Mouse (Mus musculus) MEL (cell line): ENCODE results near the gene Kynu. TPM values are rescaled to one million over a fixed set of nuclear protein-coding genes. Genes with fewer than 3 reads are reported as not detected.

ENCODE experiments used
- DNase-seq: peaks from one replicate; pipeline ENCODE4 v3.0.0; 2011; ENCODE audit warnings: low read depth, low spot score
- H3K27ac ChIP-seq: 2 replicates; pipeline ENCODE4 v1.5.1; 2012; ENCODE audit warnings: low read depth, mild to moderate bottlenecking, control low read depth, low read length, moderate library complexity; ENCODE audit not compliant: control insufficient read depth
- H3K27me3 ChIP-seq, 2 experiments: fragments of 150-350 bp in 1 of 2; sonication (generic) in 1 of 2; 2 replicates each; pipeline ENCODE4 v1.6.1; 2012; ENCODE audit warnings: low read length in 2 of 2, mild to moderate bottlenecking in 2 of 2, improper control_type of control experiment in 1 of 2, moderate library complexity in 1 of 2; ENCODE audit not compliant: insufficient read depth in 2 of 2, control insufficient read depth in 1 of 2
- H3K36me3 ChIP-seq, 2 experiments: 2 replicates each; pipeline ENCODE4 v1.6.1; 2012 to 2014; ENCODE audit warnings: low read length in 2 of 2, improper control_type of control experiment in 1 of 2, inconsistent platforms in 1 of 2, mild to moderate bottlenecking in 1 of 2; ENCODE audit not compliant: insufficient read depth in 2 of 2, control insufficient read depth in 1 of 2
- H3K4me1 ChIP-seq, 2 experiments: fragments of 150-350 bp in 1 of 2; sonication (generic) in 1 of 2; 2 replicates each; pipeline ENCODE4 v1.6.1; 2012; ENCODE audit warnings: low read length in 2 of 2, improper control_type of control experiment in 1 of 2, mild to moderate bottlenecking in 1 of 2; ENCODE audit not compliant: insufficient read depth in 2 of 2, control insufficient read depth in 1 of 2
- H3K4me3 ChIP-seq, 2 experiments: fragments of 150-350 bp in 1 of 2; sonication (generic) in 1 of 2; 2 replicates each; pipeline ENCODE4 v1.5.1; 2012; ENCODE audit warnings: low read depth in 2 of 2, low read length in 2 of 2, mild to moderate bottlenecking in 2 of 2, moderate library complexity in 2 of 2, control low read depth in 1 of 2, improper control_type of control experiment in 1 of 2; ENCODE audit not compliant: control insufficient read depth in 1 of 2, insufficient read depth in 1 of 2
- H3K79me2 ChIP-seq: 2 replicates; pipeline ENCODE4 v1.6.1; 2012; ENCODE audit warnings: mild to moderate bottlenecking, low read length, moderate library complexity; ENCODE audit not compliant: control insufficient read depth, poor library complexity, insufficient read depth
- H3K9ac ChIP-seq: 2 replicates; pipeline ENCODE4 v1.6.1; 2012; ENCODE audit warnings: low read depth, mild to moderate bottlenecking, control low read depth, low read length, moderate library complexity; ENCODE audit not compliant: control insufficient read depth, poor library complexity, severe bottlenecking
- H3K9me3 ChIP-seq: fragments of 150-350 bp; sonication (generic); replicated peaks from 2 replicates; pipeline ENCODE4 v1.6.1; 2012; ENCODE audit warnings: mild to moderate bottlenecking, low read length, improper control_type of control experiment, moderate library complexity; ENCODE audit not compliant: insufficient read depth
- CHD1 ChIP-seq: IDR thresholded peaks from 2 replicates; pipeline ENCODE4 v1.6.1; 2012; ENCODE audit warnings: low read depth, mild to moderate bottlenecking, inconsistent platforms, low read length, improper control_type of control experiment
- CTCF ChIP-seq, 3 experiments: IDR thresholded peaks in 2 of 3; conservative IDR thresholded peaks in 1 of 3; 2 replicates each; pipeline ENCODE4 v1.5.1; 2011 to 2012; ENCODE audit warnings: low read length in 3 of 3, low read depth in 2 of 3, mild to moderate bottlenecking in 2 of 3, improper control_type of control experiment in 1 of 3, inconsistent platforms in 1 of 3, mixed read lengths in 1 of 3, moderate library complexity in 1 of 3; ENCODE audit not compliant: control insufficient read depth in 1 of 3, insufficient read depth in 1 of 3, poor library complexity in 1 of 3, severe bottlenecking in 1 of 3
- E2F4 ChIP-seq: IDR thresholded peaks from 2 replicates; pipeline ENCODE4 v1.6.1; 2011; ENCODE audit warnings: low read depth, low read length, improper control_type of control experiment, borderline replicate concordance
- ELF1 ChIP-seq: IDR thresholded peaks from 2 replicates; pipeline ENCODE4 v1.6.1; 2014; ENCODE audit warnings: low read depth, mild to moderate bottlenecking, inconsistent platforms, low read length, improper control_type of control experiment, moderate library complexity
- GATA1 ChIP-seq: IDR thresholded peaks from 2 replicates; pipeline ENCODE4 v1.6.1; 2011; ENCODE audit warnings: low read depth, low read length, improper control_type of control experiment
- HCFC1 ChIP-seq: IDR thresholded peaks from 2 replicates; pipeline ENCODE4 v1.6.1; 2012; ENCODE audit warnings: low read depth, mild to moderate bottlenecking, inconsistent platforms, low read length, improper control_type of control experiment, moderate library complexity
- JUND ChIP-seq: IDR thresholded peaks from 2 replicates; pipeline ENCODE4 v1.6.1; 2011; ENCODE audit warnings: low read depth, mild to moderate bottlenecking, improper control_type of control experiment, low read length
- MAZ ChIP-seq: IDR thresholded peaks from 2 replicates; pipeline ENCODE4 v1.6.1; 2012; ENCODE audit warnings: low read depth, mild to moderate bottlenecking, inconsistent platforms, low read length, improper control_type of control experiment
- MEF2A ChIP-seq: IDR thresholded peaks from 2 replicates; pipeline ENCODE4 v1.6.1; 2014; ENCODE audit warnings: low read depth, mild to moderate bottlenecking, inconsistent platforms, low read length, improper control_type of control experiment; ENCODE audit not compliant: poor library complexity, insufficient replicate concordance, severe bottlenecking; ENCODE audit errors: extremely low read depth
- MYB ChIP-seq: IDR thresholded peaks from 2 replicates; pipeline ENCODE4 v1.6.1; 2011; ENCODE audit warnings: mild to moderate bottlenecking, low read depth, low read length, improper control_type of control experiment
- NELFE ChIP-seq: IDR thresholded peaks from 2 replicates; pipeline ENCODE4 v1.6.1; 2011; ENCODE audit warnings: low read depth, low read length, improper control_type of control experiment
- NRF1 ChIP-seq: IDR thresholded peaks from 2 replicates; pipeline ENCODE4 v1.6.1; 2014; ENCODE audit warnings: low read depth, mild to moderate bottlenecking, inconsistent platforms, low read length, improper control_type of control experiment, moderate library complexity; ENCODE audit not compliant: poor library complexity, insufficient read depth, severe bottlenecking
- POLR2AphosphoS2 ChIP-seq: IDR thresholded peaks from 2 replicates; pipeline ENCODE4 v1.6.1; 2011; ENCODE audit warnings: low read length, improper control_type of control experiment
- RAD21 ChIP-seq: IDR thresholded peaks from 2 replicates; pipeline ENCODE4 v1.6.1; 2011; ENCODE audit warnings: mild to moderate bottlenecking, low read depth, low read length, improper control_type of control experiment
- SIN3A ChIP-seq: IDR thresholded peaks from 2 replicates; pipeline ENCODE4 v1.6.1; 2012; ENCODE audit warnings: low read length, improper control_type of control experiment, inconsistent platforms
- TAL1 ChIP-seq: IDR thresholded peaks from 2 replicates; pipeline ENCODE4 v1.6.1; 2012; ENCODE audit warnings: mild to moderate bottlenecking, inconsistent platforms, low read length, moderate library complexity, mixed read lengths
- USF2 ChIP-seq, 2 experiments: IDR thresholded peaks; 2 replicates each; pipeline ENCODE4 v1.6.1; 2011 to 2012; ENCODE audit warnings: improper control_type of control experiment in 2 of 2, low read length in 2 of 2, borderline replicate concordance in 1 of 2, inconsistent platforms in 1 of 2, low read depth in 1 of 2, mild to moderate bottlenecking in 1 of 2; ENCODE audit not compliant: insufficient read depth in 1 of 2
- ZC3H11A ChIP-seq: IDR thresholded peaks from 2 replicates; pipeline ENCODE4 v1.6.1; 2012; ENCODE audit warnings: low read depth, mild to moderate bottlenecking, inconsistent platforms, low read length, improper control_type of control experiment
- polyA plus RNA-seq, 2 experiments: library from polyadenylated mRNA; stranded (reverse) in 1 of 2; unstranded in 1 of 2; fragments of >175 nt in 1 of 2; fragments of >200 nt in 1 of 2; gene quantifications; 2 replicates each; pipeline versions ENCODE4 v1.2.1 to v1.2.4; 2012; ENCODE audit warnings: low replicate concordance in 2 of 2, low read depth in 1 of 2; ENCODE audit not compliant: insufficient read length in 2 of 2, insufficient read depth in 1 of 2, missing spikeins in 1 of 2
- total RNA-seq: library from RNA; depleted of rRNA; stranded (reverse); fragments of 300-350 nt; gene quantifications from 2 replicates; pipeline ENCODE4 v1.2.3, GENCODE M21; 2012

The Kynu gene
- total and polyA plus RNA-seq, 3 experiments, result 0.04 TPM; not detected in 2

DNA sequence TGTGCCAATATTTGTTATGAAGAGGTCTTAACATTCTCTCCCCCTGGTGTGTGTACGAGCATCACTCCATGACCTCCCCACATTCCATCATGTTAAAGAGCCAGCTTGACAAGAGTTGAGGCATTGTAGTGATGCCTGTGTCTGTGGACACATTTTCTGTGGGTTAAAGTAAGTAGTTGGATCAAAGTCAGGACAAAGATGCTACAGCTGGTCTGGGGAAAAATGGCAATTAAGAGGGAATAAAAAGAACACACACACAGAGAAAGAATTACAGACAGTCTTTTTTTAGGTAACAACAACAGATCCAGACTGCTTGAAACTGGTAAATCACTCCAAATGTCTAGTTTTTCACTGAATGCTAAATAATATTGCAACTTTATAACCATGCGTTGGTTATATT lies 135.3 kb downstream of the Kynu start:
- Histone ChIP-seq H3K27ac (no peak overlapping the region), H3K4me1 (no peaks in the 10 kb centered on the region), H3K9me3 (no peaks in the 10 kb centered on the region), H3K79me2 (no peaks in the 10 kb centered on the region), H3K4me3 (no peak overlapping the region), H3K9ac (no peak overlapping the region), H3K27me3 (no peaks in the 10 kb centered on the region), H3K36me3 (no peaks in the 10 kb centered on the region)
- no peak for DNase-seq
- TF ChIP-seq ZC3H11A (no peak), NRF1 (no peak), CHD1 (no peak), POLR2AphosphoS2 (no peak), CTCF (IDR thresholded peaks at IDR 0.05 in 2 of 3, conservative IDR thresholded peaks at IDR 0.05 in 1 of 3; ENCODE audit: control insufficient read depth in 1 of 3, insufficient read depth in 1 of 3, low read depth in 2 of 3, low read length in 3 of 3, poor library complexity in 1 of 3, severe bottlenecking in 1 of 3) (no peak), USF2 (IDR thresholded peaks at IDR 0.05; ENCODE audit: borderline replicate concordance in 1 of 2, insufficient read depth in 1 of 2, low read depth in 1 of 2, low read length in 2 of 2) (no peak), TAL1 (no peak), HCFC1 (no peak), MEF2A (no peak), RAD21 (no peak), ELF1 (no peak), MYB (no peak), SIN3A (no peak), GATA1 (no peak), JUND (no peak)

DNA sequence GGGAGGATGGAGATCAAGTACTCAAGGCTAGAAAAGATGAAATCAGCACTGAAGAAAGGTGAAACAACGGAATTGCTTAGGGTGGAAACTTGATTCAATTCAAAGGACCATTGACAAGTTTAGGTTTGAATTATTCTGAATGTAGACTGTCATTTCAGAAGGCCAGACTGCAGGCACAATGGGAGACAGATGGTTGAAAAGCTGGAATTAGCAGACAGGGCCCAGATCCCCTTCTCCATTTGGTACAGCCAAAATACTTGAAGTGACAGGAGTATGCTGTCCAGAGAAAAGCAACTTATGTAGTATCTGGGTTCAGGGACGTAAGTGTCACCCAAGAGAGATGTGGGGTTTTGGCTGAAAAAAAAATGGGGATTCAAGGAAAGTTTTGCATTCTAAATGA lies 136.2 kb downstream of the Kynu start:
- Histone ChIP-seq H3K79me2 (no peaks in the 10 kb centered on the region), H3K4me1 (no peaks in the 10 kb centered on the region), H3K9me3 (no peaks in the 10 kb centered on the region), H3K4me3 (no peak overlapping the region), H3K27me3 (no peaks in the 10 kb centered on the region), H3K27ac (no peak overlapping the region), H3K36me3 (no peaks in the 10 kb centered on the region), H3K9ac (no peak overlapping the region)
- DNase-seq, result no peak
- no peak for TF ChIP-seq GATA1
- TF ChIP-seq E2F4, result no peak
- TF ChIP-seq MAZ, result no peak
- no peak for TF ChIP-seq NELFE
